Mouse (Mus musculus): Measurements from ENCODE around the gene Zc3h6.

GRCm38 (mm10) chr2:128975572-128975971, 8.4 kb downstream of the Zc3h6 start:
- TF ChIP-seq CTCF (IDR thresholded peaks at IDR 0.05) (no peak), EP300 (IDR thresholded peaks at IDR 0.05) (no peak)
